Mouse (Mus musculus) heart, postnatal 0 days (tissue): ENCODE measurements around the gene Trub2. TPM values are rescaled to one million over a fixed set of nuclear protein-coding genes. Genes with fewer than 3 reads are reported as not detected.

Experiments used
- ATAC-seq: fragments of 200-750 bp; cut with Nextera tagmentation; 2 replicates; pipeline ENCODE4 v1.8.0; 2017; ENCODE audit warnings: low read depth, moderate number of reproducible peaks, moderate library complexity; ENCODE audit not compliant: insufficient read depth
- DNase-seq: peaks from one replicate; pipeline ENCODE4 v3.0.0-alpha.2; 2016; ENCODE audit warnings: low spot score
- H3K27ac ChIP-seq: fragments of 300-500 bp; sonication (generic); 2 replicates; pipeline ENCODE4 v1.5.1; 2014; ENCODE audit warnings: low read depth, mild to moderate bottlenecking
- H3K27me3 ChIP-seq: fragments of 300-500 bp; sonication (generic); 2 replicates; pipeline ENCODE4 v1.6.1; 2014; ENCODE audit warnings: low read length, mixed read lengths; ENCODE audit not compliant: control insufficient read depth, insufficient read depth
- H3K36me3 ChIP-seq: fragments of 300-500 bp; sonication (generic); replicated peaks from 2 replicates; pipeline ENCODE4 v1.6.1; 2014; ENCODE audit warnings: low read length, mixed read lengths; ENCODE audit not compliant: control insufficient read depth, insufficient read depth
- H3K4me1 ChIP-seq: fragments of 300-500 bp; sonication (generic); 2 replicates; pipeline ENCODE4 v1.6.1; 2014; ENCODE audit warnings: antibody characterized with exemption; ENCODE audit not compliant: control insufficient read depth, insufficient read depth
- H3K4me2 ChIP-seq: fragments of 300-500 bp; sonication (generic); 2 replicates; pipeline ENCODE4 v1.6.1; 2014; ENCODE audit warnings: low read depth, mild to moderate bottlenecking, low read length, moderate library complexity
- H3K4me3 ChIP-seq: fragments of 300-500 bp; sonication (generic); 2 replicates; pipeline ENCODE4 v1.5.1; 2014; ENCODE audit warnings: low read depth, low read length
- H3K9ac ChIP-seq: fragments of 300-500 bp; sonication (generic); replicated peaks from 2 replicates; pipeline ENCODE4 v1.6.1; 2014; ENCODE audit warnings: low read depth, low read length, mixed read lengths
- H3K9me3 ChIP-seq: fragments of 300-500 bp; sonication (generic); replicated peaks from 2 replicates; pipeline ENCODE4 v1.6.1; 2016; ENCODE audit warnings: low read length; ENCODE audit not compliant: control insufficient read depth
- CTCF ChIP-seq: IDR thresholded peaks from 2 replicates; pipeline ENCODE4 v1.5.1; 2016; ENCODE audit warnings: antibody characterized with exemption, control low read depth, low read depth
- EP300 ChIP-seq: IDR thresholded peaks from 2 replicates; pipeline ENCODE4 v1.6.1; 2016; ENCODE audit warnings: antibody characterized with exemption, low read depth
- WGBS: fragments of 180-500 bp; shearing (Covaris S2); extraction: QIAGEN DNeasy Blood & Tissue Kit; methylation state at CpG from one replicate; pipeline ENCODE4 v1.1.7; 2014; 5-methylcytosine and 5-hydroxymethylcytosine counted together
- polyA plus RNA-seq: library from polyadenylated mRNA; unstranded; fragments of >200 nt; fragmentation: Nextera tagmentation; extraction: Ambion mirVana; gene quantifications from 2 replicates; pipeline ENCODE4 v1.2.1, GENCODE M21; 2015
- total RNA-seq: library from RNA; depleted of rRNA; stranded (reverse); fragments of >200 nt; gene quantifications from 2 replicates; pipeline ENCODE4 v1.2.3, GENCODE M21; 2014; ENCODE audit warnings: low replicate concordance

The Trub2 gene
- total and polyA plus RNA-seq, 2 experiments from 2014 or later: 20.2 to 42.6 TPM

GRCm38 (mm10) chr2:29739368-29739767, 48.9 kb downstream of the Trub2 start:
- DNase-seq: no peak
- TF ChIP-seq EP300: no peak
- TF ChIP-seq CTCF: no peak
- no peaks in the 10 kb centered on the region for H3K27me3 ChIP-seq
- H3K4me2 ChIP-seq: no peak overlapping the region
- H3K4me3 ChIP-seq: no peak overlapping the region
- H3K36me3 ChIP-seq: peaks cover 53% of the 10 kb centered on the region
- peaks cover 7% of the 10 kb centered on the region; the same call in 1 of the 2 replicates for H3K4me1 ChIP-seq
- H3K9me3 ChIP-seq: no peaks in the 10 kb centered on the region
- 74% methylated on average over 5 of the region's 5 CpGs for WGBS
- H3K27ac ChIP-seq: no peak overlapping the region
- no peak overlapping the region for H3K9ac ChIP-seq
- ATAC-seq: no peak

- no peak for TF ChIP-seq CTCF
- no peak for TF ChIP-seq EP300
- Histone ChIP-seq H3K27me3 (no peaks in the 10 kb centered on the region), H3K4me1 (peaks cover 7% of the 10 kb centered on the region; the same call in 1 of the 2 replicates), H3K9ac (no peak overlapping the region), H3K36me3 (peaks cover 58% of the 10 kb centered on the region), H3K9me3 (no peaks in the 10 kb centered on the region), H3K4me2 (no peak overlapping the region), H3K4me3 (no peak overlapping the region), H3K27ac (no peak overlapping the region)
- ATAC-seq (no peak), DNase-seq (no peak)
- 70% methylated on average over 4 of the region's 4 CpGs for WGBS
Measured at GRCm38 (mm10) chr2:29738799-29739198, 49.5 kb downstream of the Trub2 start.

GRCm38 (mm10) chr2:29737209-29737925, 50.9 kb downstream of the Trub2 start:
- H3K4me1 ChIP-seq: peaks cover 7% of the 10 kb centered on the region; the same call in 1 of the 2 replicates
- ATAC-seq (peak; percentile 82), DNase-seq (peak; percentile 55)
- H3K9me3 ChIP-seq: no peaks in the 10 kb centered on the region
- peaks cover 73% of the 10 kb centered on the region for H3K36me3 ChIP-seq
- TF ChIP-seq CTCF (no peak), EP300 (no peak)
- WGBS: 51% methylated on average over 12 of the region's 12 CpGs
- H3K4me2 ChIP-seq: no peak overlapping the region
- no peak overlapping the region for H3K4me3 ChIP-seq
- no peaks in the 10 kb centered on the region for H3K27me3 ChIP-seq
- H3K27ac ChIP-seq: peak overlapping the region; percentile 64
- H3K9ac ChIP-seq: no peak overlapping the region

GRCm38 (mm10) chr2:29735708-29736107, 52.6 kb downstream of the Trub2 start:
- Histone ChIP-seq H3K9me3 (no peaks in the 10 kb centered on the region), H3K27me3 (no peaks in the 10 kb centered on the region), H3K36me3 (peaks cover 83% of the 10 kb centered on the region), H3K4me1 (peaks cover 7% of the 10 kb centered on the region; the same call in 1 of the 2 replicates), H3K9ac (no peak overlapping the region), H3K4me2 (no peak overlapping the region), H3K4me3 (no peak overlapping the region), H3K27ac (no peak overlapping the region)
- ATAC-seq (no peak), DNase-seq (no peak)
- no peak for TF ChIP-seq CTCF
- no peak for TF ChIP-seq EP300
- 78% methylated on average over 12 of the region's 12 CpGs for WGBS

DNA sequence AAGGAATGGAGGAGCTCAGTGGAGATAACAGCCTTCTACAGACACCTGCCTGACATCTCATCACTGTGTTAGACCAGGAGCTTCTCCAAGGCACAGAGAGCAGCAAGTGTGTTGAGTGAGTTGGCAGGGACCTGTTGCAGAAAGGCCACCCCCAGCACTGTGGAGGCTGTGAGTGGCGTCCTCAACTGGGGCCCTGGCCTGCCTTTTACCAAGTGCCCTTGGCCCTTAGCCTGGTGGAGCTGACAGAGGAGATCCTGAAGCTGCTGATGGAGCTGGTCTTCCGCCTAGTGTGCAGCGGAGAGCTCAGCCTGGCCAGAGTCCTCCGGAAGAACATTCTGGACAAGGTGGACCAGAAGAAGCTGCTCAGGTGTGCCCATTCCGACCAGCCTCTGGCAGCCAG, 55.0 kb downstream of the Trub2 start:
- WGBS: 94% methylated on average over 5 of the region's 5 CpGs
- peaks cover 77% of the 10 kb centered on the region for H3K36me3 ChIP-seq

DNA sequence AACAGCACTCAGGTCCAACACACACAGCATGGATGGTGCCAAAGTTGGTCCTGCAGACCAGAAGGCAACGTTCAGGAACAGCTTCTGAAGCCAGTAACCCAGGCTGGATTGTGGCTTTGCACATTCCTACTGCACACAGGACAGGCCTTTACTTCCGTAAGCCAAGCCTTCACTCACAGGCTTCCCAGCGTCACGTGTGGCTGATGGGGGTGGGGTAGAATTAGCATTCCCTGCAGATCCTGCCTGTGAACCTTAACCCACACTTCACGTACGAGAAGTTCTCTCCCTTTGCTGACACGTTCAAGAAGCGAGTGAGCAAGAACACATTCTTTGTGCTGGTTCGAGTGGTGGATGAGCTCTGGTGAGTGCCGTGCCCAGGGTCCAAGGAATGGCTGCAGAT, 55.7 kb downstream of the Trub2 start:
- Histone ChIP-seq H3K4me3 (no peak overlapping the region), H3K4me1 (peaks cover 7% of the 10 kb centered on the region; the same call in 1 of the 2 replicates), H3K9me3 (no peaks in the 10 kb centered on the region), H3K4me2 (no peak overlapping the region), H3K9ac (no peak overlapping the region), H3K27ac (no peak overlapping the region), H3K36me3 (peaks cover 72% of the 10 kb centered on the region), H3K27me3 (no peaks in the 10 kb centered on the region)
- DNase-seq (no peak), ATAC-seq (no peak)
- no peak for TF ChIP-seq EP300
- TF ChIP-seq CTCF: no peak
- WGBS: 88% methylated on average over 10 of the region's 10 CpGs

More for the DNA sequence above, 55.0 kb downstream of the Trub2 start:
- ATAC-seq: no peak
- no peak for TF ChIP-seq EP300
- H3K27ac ChIP-seq: no peak overlapping the region
- no peaks in the 10 kb centered on the region for H3K9me3 ChIP-seq
- H3K9ac ChIP-seq: no peak overlapping the region
- no peak for DNase-seq
- no peaks in the 10 kb centered on the region for H3K27me3 ChIP-seq
- peaks cover 7% of the 10 kb centered on the region; the same call in 1 of the 2 replicates for H3K4me1 ChIP-seq
- H3K4me2 ChIP-seq: no peak overlapping the region
- no peak overlapping the region for H3K4me3 ChIP-seq
